Mouse (Mus musculus): ENCODE measurements at regions not wholly inside any gene's neighbourhood (a gene's known extent, or its start where the extent isn't known, plus 50 kb on each side); places are given as distances from the start of the nearest gene placed in this dataset.

DNA sequence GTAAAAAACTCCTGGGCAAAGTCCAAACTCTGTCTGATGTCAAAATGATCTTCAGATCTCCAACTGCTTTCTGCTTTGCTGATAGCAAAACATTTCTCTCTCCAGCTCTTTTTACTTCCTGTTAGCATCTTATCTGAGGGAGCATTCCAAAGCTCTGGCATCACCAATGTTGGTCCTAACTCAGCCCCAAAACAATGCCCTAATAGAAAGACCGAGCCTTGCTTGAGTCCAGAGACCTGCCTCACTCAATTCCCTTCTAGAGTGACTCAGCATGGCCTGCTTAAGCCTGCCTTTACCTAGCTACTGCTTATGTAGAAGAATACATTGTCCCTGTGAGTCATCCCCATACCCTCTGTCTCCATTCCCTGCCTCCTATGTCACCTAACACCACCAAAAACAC is 1721.6 kb downstream of the Grik2 start:
- no peak for DNase-seq

DNA sequence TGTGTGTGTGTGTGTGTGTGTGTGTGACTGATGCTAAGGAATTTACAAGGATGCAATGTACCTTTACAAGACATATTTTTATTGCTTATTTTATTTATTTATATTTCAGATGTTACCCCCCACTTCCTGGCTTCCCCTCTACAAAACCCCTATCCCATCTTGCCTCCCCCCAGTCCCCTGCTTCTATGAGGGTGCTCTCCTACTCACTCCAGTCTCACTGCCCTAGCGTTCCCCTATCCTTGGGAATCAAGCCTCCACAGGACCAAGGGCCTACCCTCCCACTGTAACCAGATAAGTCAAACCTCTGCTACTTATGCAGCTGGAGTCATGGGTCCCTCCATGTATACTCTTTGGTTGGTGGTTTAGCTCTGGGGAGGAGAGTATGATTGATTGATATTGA is 1761.3 kb downstream of the Grik2 start:
- DNase-seq: no peak

DNA sequence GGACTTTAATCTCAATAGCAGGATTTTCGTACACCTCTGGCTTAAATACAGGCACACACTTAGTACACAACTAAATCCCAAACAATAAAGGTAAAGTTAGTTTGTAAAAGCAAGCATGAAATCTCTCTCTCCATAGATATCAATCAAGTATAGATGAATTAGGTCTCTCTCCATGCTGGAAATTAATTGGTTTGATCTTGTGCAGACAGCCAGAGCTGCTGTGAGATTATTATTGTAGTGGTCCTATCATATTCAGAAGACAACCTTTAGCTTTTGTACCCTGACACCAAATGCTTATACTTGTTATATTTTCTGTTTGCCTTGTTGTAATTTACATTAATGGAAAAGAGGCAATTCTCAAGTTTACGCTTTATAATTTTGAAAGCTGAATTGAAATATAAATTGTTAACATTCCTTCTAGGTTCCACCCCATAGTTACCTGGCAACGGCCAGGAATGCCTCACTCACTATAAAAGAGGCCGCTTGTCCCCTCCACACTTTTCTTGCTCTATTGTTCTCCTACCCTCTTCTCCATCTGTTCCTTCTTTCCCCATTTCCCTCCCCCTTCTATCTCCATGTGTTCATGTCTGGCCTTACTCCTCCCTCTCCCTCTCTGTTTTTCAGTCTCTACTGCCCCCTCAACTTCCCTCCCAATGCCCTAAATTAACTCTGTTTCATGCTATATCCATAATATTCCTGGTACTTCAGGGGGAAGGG is 1797.1 kb downstream of the Grik2 start:
- DNase-seq: no peak

DNA sequence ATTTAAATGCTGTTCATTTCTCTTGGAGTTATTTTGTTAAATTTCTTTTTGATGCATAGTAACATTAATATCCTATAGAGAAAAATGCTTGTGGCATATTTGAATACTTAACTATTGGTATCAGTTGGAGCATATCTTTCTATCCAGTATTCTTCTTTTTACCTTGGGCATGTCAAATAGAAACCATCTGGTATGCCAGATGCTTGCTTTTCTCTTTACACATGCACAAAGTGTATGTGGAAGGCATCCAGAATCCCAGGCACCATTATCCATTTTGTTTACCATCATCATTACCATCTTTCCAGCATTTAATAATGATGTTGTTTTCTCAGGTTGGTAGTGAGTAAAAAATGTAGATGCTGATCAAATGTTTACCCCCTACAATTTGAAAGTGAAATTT is 1809.5 kb downstream of the Grik2 start:
- peak; percentile 2 to 41 for DNase-seq
